Mouse (Mus musculus) cerebellum, postnatal 4 days (tissue): Measurements from ENCODE around the gene Sh3rf1.
"Not testable (repeated sequence)": the region's sequence is repeated elsewhere in the genome, so short reads cannot be mapped to it uniquely, and the experiment has no call there.

Experiments used
- DNase-seq, 2 experiments: peaks; one replicate each; pipeline ENCODE4 v3.0.0; 2022; ENCODE audit warnings: low spot score in 2 of 2, mixed read lengths in 1 of 2

Sh3rf1 gene

DNA sequence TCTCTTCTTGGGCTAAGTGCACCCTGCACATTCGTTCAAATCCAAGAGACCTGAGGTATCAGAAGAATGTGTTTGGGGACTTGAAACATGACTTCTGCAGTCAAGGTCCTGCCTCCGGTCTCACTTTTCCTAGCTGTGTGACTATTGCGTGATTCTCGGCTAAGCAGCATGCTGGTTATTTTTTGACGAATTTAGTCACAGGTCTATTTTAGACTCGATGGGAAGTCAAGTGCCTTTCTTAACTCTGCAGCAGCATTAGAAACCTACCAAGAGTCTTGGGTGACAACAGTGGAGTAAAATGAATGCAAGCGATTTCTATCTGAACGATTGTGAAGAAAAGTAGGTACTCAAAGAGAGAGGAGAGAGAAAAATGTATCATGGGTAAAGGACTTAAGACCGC lies 149.6 kb downstream of the Sh3rf1 start:
- no peak for DNase-seq

DNA sequence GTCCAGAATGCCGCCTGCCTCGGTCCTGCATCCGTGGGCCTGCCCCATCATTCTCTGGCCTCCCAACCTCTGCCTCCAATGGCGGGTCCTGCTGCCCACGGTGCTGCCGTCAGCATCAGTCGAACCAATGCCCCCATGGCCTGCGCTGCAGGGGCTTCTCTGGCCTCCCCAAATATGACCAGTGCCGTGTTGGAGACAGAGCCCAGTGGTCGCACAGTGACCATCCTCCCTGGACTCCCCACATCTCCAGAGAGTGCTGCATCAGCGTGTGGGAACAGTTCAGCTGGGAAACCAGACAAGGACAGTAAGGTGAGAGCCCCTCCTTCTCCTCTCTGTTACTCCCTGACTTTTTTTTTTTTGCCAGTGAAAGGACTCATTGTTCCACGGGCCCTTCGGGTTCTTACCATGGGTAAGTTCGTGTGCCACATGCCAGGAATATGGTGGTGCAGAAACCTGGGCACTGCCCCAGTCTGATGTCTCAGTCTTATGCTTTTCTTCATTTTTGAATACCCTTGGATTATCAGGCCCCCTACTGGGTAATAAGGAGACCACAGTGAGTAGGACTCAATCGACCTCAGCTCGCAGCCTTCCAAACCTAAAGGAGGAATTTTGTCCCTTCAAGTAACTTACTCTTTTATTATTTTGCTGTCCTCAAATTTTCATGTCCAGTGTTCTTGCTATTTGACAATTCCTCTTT lies 150.5 kb downstream of the Sh3rf1 start:
- DNase-seq = no peak

DNA sequence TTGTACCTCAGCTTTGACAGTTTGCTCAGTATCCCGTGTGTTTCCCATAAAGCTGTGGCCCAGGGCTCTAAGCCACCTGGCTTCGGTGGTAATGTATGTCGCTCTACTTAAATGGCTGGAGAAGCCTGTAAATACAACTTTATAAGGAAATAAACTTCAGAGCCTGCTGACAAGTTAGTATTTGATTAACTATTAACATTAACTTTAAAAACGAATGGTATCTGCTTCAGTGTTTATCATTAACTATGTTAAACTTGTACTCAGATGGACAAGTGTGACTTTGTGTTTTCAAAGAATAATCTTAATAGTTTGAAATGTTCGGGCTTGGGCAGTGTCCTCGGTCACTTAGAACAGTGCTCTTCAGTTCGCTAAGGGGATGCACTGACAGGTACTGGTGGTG lies 151.5 kb downstream of the Sh3rf1 start:
- DNase-seq = no peak

DNA sequence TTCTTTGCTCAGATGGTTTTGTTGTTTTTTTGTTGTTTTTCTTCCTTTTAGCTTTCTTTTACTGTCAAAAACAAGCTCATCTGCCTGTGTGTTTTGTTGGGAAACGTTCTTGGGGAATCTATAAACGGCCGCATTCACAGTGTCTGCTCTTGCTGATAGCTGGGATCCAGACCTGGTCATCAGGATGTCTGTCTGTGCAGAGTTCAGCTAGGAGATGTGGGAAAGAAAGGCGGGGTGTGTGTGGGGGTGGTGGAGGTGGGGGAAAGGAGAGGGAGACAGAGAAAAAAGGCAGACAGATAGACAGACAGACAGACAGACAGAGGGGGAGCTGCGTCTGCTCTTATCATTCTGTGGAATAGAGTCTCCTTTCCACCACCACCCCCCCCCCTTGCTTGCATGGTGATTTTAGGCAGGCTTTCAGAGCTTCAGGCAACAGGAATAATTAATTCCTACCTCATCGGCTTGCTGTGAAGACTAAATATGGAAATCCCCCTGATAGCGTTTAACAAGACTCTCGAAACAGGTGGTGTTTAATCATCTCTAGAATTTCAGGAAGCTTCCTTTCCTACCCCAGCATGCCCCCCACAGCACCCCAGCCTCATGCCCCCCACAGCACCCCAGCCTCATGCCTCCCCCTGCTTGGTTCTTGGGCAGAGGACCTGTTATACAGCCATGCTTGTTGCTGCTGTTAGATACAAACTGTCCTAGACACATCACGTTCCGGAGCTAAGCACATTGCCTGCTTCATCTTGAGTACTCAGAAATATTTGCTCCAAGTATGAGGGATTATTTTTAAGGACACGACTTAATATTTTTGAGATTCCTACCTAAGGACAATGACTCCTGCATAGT lies 155.4 kb downstream of the Sh3rf1 start:
- no peak for DNase-seq

DNA sequence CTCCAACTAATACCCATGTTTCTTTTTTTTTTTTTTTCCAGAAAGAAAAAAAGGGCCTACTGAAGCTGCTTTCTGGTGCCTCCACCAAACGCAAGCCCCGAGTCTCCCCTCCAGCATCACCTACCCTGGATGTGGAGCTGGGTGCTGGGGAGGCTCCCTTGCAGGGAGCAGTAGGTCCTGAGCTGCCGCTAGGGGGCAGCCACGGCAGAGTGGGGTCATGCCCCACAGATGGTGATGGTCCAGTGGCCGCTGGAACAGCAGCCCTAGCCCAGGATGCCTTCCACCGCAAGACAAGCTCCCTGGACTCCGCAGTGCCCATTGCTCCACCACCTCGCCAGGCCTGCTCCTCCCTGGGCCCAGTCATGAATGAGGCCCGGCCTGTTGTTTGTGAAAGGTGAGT lies 160.9 kb downstream of the Sh3rf1 start:
- no peak for DNase-seq

DNA sequence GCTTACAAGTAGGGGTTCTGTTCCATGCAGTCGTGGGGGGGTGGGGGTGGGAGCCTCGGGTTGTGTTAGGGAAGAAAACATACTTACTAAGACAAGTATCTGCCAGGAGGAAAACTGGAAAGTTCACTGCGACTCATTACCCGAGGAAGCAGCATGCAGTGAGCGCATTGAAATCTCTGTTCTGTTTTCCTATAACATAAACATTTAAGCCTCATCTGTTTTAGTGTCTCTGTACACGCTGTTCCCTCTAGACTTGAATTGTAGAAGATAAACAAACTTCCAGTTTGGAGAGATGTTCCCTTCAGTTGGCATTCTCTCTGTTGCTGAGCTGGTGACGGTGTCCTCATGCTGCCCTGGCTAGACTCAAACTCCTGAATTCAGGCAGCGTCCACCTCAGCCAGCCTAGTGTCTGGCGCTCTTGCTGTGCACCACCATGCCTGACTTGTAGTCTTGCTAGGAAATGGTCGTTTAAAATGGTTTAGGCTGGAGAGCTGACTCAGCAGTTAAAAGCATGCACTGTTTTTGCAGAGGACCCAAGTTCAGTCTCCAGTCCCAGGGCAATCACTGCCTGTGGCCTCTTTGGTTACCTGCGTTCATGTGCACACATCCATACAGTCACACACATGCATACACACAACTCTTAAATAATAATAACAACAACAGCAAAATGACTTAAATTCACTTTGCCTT lies 162.0 kb downstream of the Sh3rf1 start:
- no peak for DNase-seq

DNA sequence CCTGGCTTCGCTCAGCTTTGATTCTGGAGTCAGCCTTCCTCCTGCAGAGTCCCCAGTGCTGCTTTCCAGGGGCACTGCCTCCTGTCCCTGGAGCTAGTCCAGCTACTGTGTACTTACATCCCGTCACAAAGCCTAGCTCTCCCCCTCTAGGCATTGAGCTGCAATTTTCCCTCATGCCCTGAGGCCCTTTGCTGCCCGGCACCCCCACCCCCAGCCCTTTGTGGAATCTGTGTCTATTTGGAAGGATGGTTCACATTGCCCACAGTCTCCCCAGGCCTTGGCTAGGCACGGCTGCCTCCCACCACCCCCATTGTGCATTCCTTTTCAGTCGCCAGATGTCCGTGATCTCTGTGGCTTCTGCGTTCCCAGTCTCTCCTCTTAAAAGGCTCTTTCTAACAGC lies 163.0 kb downstream of the Sh3rf1 start:
- peak; percentile 36 to 70 for DNase-seq

DNA sequence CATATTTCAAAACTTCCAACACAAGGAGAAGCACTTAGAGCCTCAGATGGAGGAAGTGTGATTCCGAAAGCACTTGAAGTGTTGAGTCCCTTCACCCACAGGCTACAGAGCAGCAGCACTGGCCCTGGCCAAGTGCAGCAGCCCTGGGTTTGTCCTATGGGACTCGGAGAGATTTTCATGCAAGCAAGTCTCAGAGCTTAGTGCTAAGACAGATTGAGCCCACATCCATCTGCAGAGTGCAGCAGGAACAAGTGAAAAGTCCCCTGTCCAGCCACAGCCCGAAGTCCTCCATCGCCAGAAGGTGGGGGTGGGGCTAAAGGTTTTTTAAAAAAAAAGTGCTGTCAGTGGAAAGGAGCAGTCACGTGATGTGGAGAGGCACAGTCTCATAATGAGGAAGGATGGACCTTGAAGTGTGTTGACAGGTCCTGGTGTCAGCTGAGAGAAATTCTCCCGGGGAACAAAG lies 163.9 kb downstream of the Sh3rf1 start:
- DNase-seq = no peak

DNA sequence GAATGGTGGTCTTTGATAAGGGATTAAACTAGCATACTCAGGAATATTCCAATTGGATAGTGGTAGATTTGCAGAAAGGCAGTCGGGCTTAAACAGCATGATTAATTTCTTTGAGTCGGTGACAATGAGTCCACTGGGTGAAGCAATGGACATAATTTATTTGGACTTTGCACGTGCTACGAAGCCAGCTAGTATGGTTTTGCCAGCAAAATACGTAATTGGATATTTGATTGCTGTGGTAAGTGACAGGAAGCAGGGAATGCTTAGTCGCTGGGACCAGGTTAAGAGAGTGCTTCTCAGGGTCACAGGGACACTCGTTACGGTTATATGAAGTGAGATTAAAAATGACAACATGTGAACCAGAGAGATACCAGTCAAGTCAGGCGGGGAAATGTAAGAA lies 164.7 kb downstream of the Sh3rf1 start:
- no peak for DNase-seq

DNA sequence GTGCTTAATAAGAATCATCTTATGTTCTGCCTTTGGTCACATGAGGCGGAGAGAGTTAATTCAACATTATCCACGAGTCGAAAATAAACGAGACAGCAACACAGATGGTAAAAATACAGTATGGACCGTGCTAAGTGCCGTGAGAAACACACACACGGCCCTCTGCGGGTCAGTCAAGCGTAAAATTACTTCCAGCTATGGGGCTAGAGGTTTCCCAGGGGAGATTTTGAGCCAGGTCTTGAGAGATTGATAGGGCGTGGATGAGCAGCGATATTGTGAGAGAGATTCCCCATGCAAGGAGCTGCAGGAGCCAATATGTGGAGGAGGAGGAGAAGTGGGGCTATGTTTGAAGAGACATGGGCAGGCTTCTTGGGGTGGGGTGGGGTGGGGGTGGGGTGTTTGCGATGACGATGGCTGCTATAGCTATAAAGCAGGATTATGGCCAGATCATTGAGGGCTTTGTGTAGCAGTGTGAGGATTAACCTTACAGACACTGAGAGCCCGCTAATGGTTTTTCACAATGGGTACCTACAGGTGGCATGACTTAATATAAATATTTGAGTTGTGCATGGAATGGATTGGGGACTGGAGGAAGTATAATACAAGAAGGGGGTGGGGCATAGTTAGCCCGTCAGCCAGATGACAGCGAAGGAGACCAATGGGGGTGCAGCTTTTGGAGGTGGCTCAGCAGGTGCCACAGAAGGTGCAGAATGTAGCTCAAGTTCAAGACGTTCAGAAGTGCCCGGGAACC lies 166.8 kb downstream of the Sh3rf1 start:
- DNase-seq = no peak

DNA sequence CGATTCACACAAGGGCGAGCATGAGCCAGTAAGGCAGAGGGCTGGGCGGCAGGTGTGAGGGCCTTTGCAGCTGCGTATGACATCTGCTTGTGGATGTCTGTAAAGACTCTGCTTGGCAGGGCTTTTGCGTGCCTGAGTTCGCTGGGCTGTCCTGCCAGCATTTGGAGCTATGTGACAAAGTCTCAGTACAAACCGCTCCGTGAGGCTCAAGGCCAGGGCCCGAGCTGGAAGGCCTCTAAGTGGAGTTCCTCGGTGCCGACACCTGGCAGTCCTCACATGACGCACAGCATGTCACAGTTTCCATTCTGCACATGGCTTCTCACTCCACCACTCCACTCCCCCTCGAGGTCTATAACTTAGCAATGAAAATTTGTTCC lies 167.4 kb downstream of the Sh3rf1 start:
- DNase-seq = no peak

DNA sequence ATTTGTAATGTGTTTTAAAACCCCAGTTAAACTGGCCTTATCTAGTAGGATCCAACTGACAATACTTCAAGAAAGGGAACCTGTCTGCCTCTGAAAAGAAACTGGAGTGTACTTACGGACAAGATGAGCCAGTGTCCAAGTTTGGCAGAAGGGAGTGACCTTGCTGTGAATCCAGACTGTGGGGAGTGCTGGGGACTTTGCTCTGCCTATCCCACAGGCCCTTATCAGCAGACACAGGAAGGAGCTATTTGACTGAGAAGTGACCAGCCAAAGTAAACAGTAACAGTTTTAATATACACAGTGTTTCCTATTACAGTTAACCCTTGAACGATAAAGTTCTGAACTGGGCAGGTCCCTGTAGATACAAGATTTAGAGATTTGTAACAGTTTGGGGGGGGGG lies 173.5 kb downstream of the Sh3rf1 start:
- DNase-seq = no peak

DNA sequence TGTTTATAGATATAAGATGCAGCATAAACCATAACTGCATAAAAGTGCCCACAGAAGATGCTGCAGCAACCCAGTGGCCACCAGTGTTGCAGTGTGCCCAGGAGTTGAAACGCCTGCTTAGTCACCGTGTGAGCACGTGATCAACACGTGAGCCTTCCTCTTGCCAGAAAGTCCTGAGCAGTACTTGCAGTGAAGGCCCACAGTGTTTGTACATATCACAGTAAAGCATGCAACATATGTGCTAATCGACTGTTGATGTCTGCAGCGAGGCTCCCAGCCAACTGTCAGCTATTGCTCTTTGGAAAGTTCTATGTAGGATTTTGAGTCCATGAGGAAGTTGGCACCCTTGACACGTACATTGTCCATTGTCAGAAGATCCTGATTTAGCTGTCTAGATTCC lies 174.1 kb downstream of the Sh3rf1 start:
- no peak for DNase-seq

DNA sequence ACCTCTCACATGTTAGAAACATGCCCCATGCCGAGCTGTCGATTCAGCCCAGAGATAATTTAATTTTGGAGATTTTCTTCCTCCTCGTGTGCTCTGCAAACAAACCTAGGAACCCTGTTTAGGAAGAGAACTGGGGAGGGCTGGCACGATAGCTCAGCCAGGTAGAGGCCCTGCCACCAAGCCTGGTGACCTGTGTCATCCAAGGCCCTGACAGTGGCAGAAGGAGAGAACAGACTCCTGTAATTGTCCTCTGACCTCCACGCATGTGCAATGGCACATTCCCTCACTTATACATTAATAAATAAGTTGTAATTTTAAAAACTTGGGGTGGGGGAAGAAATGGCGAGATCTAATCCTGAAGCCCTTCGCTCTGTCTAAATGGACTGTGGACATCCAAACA lies 179.2 kb downstream of the Sh3rf1 start:
- no peak for DNase-seq

DNA sequence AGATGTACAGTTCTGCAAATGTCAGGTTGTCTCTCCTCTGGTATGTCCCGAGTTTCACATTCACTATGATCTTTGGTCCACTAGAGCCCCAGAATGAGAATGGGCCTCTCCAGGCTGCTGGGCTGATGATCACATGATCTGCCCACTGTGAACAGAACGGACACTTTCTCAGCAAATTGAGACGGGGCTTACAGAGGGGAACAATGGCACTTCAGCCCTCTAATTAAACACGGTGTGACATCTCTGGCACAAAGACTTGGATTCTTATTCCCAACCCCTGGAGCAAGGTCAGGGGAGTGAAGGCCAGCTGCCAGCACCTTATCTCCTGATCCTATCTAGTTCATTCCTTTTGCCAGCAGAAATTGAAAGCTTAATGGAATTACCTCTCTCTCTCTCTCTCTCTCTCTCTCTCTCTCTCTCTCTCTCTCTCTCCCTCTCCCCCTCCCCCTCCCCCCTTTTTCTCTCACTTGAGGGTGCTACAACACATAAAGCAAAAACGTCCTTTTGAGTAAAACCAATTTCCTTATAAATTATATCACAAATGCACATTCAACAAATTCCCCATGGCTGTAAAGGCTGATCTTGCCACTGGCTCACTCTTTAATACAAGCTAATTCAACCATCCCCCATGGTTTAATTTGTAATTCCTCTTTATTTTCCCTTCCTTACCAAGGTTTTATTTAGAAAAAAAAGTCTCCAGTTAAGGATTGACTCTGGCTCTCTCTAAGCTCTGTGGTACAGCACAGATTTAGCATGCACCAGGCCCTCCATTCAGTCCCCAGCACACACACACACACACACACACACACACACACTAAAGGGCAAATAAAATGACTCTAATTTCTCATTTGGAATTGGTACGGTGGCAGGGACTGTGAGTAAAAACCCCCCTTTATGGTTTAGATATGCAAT lies 179.8 kb downstream of the Sh3rf1 start:
- DNase-seq = no peak

DNA sequence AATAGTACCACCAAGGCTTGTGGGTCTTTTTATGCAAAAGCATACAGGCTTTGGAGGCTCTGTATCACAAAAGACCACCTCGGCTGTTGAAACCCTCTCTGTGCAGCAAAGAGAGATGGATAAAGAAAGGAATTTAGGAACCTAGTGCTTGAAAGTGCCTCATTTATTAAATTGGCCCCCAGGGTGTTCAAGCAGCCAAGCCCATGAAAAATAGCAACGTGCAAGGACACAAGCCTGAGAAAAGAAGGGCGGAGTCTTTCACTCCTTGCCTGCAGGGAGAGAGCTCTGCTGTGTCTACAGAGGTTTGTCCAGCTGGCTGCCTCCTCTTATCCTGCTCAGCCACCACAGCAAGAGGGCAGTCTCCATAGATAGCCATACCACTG lies 180.5 kb downstream of the Sh3rf1 start:
- DNase-seq = no peak

DNA sequence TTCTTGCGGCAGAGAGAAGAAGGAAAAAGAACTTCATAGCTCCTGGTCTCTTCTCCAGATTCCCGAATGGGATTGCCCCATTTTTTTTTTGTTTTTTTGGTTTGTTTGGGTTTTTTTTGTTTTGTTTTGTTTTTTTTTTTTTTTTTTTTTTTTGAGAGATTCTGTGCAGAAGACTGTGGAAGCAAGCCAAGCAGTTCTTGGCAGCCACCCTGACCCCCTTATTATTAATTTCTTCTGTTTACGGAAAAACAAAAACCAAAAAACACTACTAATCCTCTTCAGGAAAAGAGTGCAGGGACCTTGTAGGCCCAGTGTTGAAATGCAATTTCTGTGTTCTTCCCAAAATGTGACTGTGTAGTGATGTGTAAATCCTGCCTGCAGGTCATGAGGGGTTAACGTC lies 185.4 kb downstream of the Sh3rf1 start:
- no peak for DNase-seq

DNA sequence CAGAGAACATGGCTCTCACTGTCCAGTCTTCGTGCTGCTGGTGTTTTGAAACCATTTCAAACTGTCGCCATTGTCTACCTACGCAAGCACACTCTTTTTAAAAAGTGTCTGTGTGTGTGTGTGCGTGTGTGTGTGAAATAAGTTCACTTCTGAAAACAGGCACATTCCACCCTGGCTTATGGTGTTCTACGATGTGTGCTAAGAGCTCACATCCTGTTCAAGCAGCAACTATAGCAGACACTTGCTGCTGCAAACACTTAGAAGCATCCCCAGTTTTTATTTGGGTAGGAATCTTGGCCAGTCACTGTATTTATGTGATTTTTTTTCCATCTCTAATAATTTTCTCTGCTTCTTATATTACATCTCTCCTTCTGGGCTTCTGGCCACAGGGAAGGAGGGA lies 186.0 kb downstream of the Sh3rf1 start:
- not testable (repeated sequence) for DNase-seq

DNA sequence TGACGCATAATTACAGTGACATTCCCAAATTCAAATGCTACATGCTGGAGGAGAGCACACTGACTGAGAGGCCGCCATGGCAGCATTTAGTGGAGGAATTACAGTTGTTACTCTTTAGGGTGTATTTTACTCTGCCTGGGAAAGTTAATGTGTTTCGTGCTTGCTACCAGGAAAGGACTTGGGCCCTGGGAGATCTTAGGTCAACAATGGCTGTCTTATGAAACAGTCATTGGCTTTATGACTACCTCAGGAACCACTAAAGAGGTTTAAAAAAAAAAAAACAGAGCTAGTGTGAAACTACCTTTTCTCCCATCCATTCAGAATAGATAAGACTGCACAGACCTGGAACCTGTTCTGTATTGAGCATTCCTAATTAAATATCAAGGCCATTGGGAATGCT lies 195.8 kb downstream of the Sh3rf1 start:
- DNase-seq = no peak

DNA sequence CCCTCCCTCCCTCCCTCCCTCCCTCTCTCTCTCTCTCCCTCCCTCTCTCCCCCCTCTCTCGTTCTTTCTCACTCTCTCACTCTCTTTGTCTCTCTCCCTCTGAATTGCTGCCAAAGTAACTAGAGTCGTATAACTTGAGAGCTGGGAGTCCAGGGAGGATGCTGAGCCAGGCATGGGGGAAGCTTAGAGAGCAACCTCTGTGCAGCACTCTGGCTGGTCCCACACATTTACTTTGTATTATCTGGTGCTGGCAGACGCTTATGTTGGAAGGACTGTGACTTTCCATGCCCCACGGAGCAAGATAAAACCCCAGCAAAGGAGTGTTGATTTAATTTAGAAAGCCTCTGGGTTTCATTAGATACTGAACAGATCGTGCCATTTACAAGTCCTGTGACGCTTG lies 196.5 kb downstream of the Sh3rf1 start:
- DNase-seq = no peak

DNA sequence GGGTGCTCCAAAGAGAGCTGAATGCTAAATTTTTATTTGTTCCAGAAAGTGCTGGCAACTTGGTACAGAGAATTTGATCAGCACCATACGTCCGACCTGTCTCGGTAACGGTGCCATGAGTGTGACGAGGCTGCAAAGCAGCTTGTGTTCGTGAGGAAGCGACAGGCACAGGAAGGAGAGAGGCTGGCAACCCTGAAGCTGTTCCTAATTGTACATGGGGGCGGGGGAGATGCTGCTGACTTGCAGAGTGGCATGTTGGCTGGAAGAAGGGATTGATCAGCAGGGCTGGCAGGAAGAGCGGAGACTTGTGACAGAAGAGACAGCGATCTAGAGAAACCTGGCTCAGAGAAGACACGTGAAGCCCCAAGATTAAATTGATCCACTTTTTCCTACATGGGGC lies 197.9 kb downstream of the Sh3rf1 start:
- peak in 1 of 2 experiments; percentile 9 for DNase-seq
